Mouse (Mus musculus) kidney, postnatal 0 days (tissue): ENCODE data around the gene Vsx2. TPM values are rescaled to one million over a fixed set of nuclear protein-coding genes. Genes with fewer than 3 reads are reported as not detected.

ENCODE experiments used
- ATAC-seq: fragments of 200-750 bp; cut with Nextera tagmentation; replicated peaks from 2 replicates; pipeline ENCODE4 v1.8.0; 2017; ENCODE audit warnings: low read depth, moderate number of reproducible peaks, moderate TSS enrichment, moderate library complexity; ENCODE audit not compliant: low FRiP score
- DNase-seq: peaks from one replicate; pipeline ENCODE4 v3.0.0-alpha.2; 2016; ENCODE audit warnings: low spot score
- H3K27ac ChIP-seq: fragments of 300-500 bp; sonication (generic); 2 replicates; pipeline ENCODE4 v1.5.1; 2014; ENCODE audit warnings: mild to moderate bottlenecking
- H3K27me3 ChIP-seq: fragments of 300-500 bp; sonication (generic); 2 replicates; pipeline ENCODE4 v1.6.1; 2014; ENCODE audit warnings: low read length, mixed read lengths; ENCODE audit not compliant: insufficient read depth
- H3K36me3 ChIP-seq: fragments of 300-500 bp; sonication (generic); 2 replicates; pipeline ENCODE4 v1.6.1; 2014; ENCODE audit warnings: low read length, mixed read lengths; ENCODE audit not compliant: insufficient read depth
- H3K4me1 ChIP-seq: fragments of 300-500 bp; sonication (generic); replicated peaks from 2 replicates; pipeline ENCODE4 v1.6.1; 2014; ENCODE audit warnings: antibody characterized with exemption, low read length, mixed read lengths; ENCODE audit not compliant: insufficient read depth
- H3K4me2 ChIP-seq: fragments of 300-500 bp; sonication (generic); 2 replicates; pipeline ENCODE4 v1.6.1; 2014; ENCODE audit warnings: mild to moderate bottlenecking, low read length, moderate library complexity, mixed read lengths
- H3K4me3 ChIP-seq: fragments of 300-500 bp; sonication (generic); replicated peaks from 2 replicates; pipeline ENCODE4 v1.5.1; 2014; ENCODE audit warnings: low read depth, low read length
- H3K9ac ChIP-seq: fragments of 300-500 bp; sonication (generic); 2 replicates; pipeline ENCODE4 v1.6.1; 2014; ENCODE audit warnings: low read depth, low read length
- H3K9me3 ChIP-seq: fragments of 300-500 bp; sonication (generic); replicated peaks from 2 replicates; pipeline ENCODE4 v1.6.1; 2016; ENCODE audit warnings: low read length, inconsistent platforms, mixed read lengths
- CTCF ChIP-seq: IDR thresholded peaks from 2 replicates; pipeline ENCODE4 v1.5.1; 2016; ENCODE audit warnings: antibody characterized with exemption, low read depth, mild to moderate bottlenecking, moderate library complexity
- WGBS: fragments of 180-500 bp; shearing (Covaris S2); extraction: QIAGEN DNeasy Blood & Tissue Kit; methylation state at CpG from one replicate; pipeline ENCODE4 v1.1.7; 2014; 5-methylcytosine and 5-hydroxymethylcytosine counted together
- polyA plus RNA-seq: library from polyadenylated mRNA; unstranded; fragments of >200 nt; fragmentation: Nextera tagmentation; extraction: Ambion mirVana; gene quantifications from 2 replicates; pipeline ENCODE4 v1.2.1, GENCODE M21; 2015

Gene Vsx2
- polyA plus RNA-seq, 1 experiment from 2014 or later = not detected

- H3K4me1 ChIP-seq = peaks cover 6% of the 10 kb centered on the region; the same call in 1 of the 2 replicates
- peak; percentile 88 for DNase-seq
- under 1% methylated on average over 54 of the region's 54 CpGs for WGBS
- no peaks in the 10 kb centered on the region for H3K36me3 ChIP-seq
- ATAC-seq = peak; percentile 59; the same call in 1 of the 2 replicates
- peak overlapping the region; percentile 95 for H3K4me2 ChIP-seq
- H3K4me3 ChIP-seq = peak overlapping the region; percentile 53
- TF ChIP-seq CTCF = peak; percentile 100
- peak overlapping the region; percentile 49 for H3K9ac ChIP-seq
- H3K9me3 ChIP-seq = no peaks in the 10 kb centered on the region
- H3K27ac ChIP-seq = no peak overlapping the region
- no peaks in the 10 kb centered on the region for H3K27me3 ChIP-seq
These were observed 20.5 kb downstream of the Vsx2 start for GRCm38 (mm10) chr12:84589825-84590761.

DNA sequence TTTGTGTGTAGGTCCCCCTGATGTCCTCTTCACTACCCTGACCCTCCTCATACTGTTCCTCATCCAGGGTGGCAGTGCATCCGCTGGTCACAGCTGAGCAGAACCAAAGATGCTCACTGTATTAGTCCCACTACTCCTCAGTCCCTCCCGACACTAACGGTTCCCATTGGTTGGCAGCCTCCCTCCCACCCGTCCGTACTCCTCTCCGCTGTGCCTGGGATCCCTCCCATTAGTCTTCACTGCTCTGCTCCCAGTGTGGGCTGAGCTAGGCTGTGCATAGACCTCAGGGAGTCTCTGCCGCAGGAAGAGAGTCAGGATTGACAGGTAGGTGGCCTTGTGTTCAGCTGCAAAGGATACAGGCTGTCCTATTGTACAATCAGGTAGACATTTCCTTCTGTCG, 28.8 kb downstream of the Vsx2 start:
- ATAC-seq (no peak), DNase-seq (no peak)
- no peaks in the 10 kb centered on the region for H3K9me3 ChIP-seq
- H3K27ac ChIP-seq = no peak overlapping the region
- no peaks in the 10 kb centered on the region for H3K36me3 ChIP-seq
- no peaks in the 10 kb centered on the region for H3K27me3 ChIP-seq
- 19% methylated on average over 8 of the region's 8 CpGs for WGBS
- H3K4me3 ChIP-seq = no peak overlapping the region
- no peak overlapping the region for H3K4me2 ChIP-seq
- no peaks in the 10 kb centered on the region for H3K4me1 ChIP-seq
- TF ChIP-seq CTCF = no peak
- H3K9ac ChIP-seq = no peak overlapping the region

DNA sequence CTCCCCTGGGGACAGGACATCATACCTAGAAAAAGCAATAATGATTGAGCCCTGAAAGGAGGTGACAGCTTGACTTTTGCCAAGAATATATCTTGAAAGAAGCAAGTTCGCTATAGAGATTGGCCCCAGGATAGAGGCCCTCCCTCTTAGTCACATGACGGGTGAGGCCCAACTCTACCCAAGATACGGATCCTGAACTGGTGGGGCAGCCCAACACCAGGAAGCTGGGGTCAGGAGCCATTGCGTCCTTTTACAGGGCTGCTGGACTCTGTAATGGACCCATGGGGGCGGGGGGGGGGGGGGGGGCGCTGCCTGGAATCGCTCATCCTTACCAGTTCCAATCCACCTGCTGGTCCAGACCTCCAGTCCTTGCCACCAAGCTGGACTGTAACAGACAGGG, 34.4 kb downstream of the Vsx2 start:
- H3K9me3 ChIP-seq = no peaks in the 10 kb centered on the region
- no peak overlapping the region for H3K4me2 ChIP-seq
- no peak overlapping the region for H3K27ac ChIP-seq
- no peaks in the 10 kb centered on the region for H3K4me1 ChIP-seq
- no peak overlapping the region for H3K4me3 ChIP-seq
- no peak for DNase-seq
- no peak; the same call in 1 of the 2 replicates for ATAC-seq
- H3K36me3 ChIP-seq = peaks cover 7% of the 10 kb centered on the region
- TF ChIP-seq CTCF = no peak
- H3K27me3 ChIP-seq = no peaks in the 10 kb centered on the region
- H3K9ac ChIP-seq = no peak overlapping the region
- 74% methylated on average over 6 of the region's 7 CpGs for WGBS

- Histone ChIP-seq H3K27ac (no peak overlapping the region), H3K9ac (no peak overlapping the region), H3K4me1 (no peaks in the 10 kb centered on the region), H3K4me2 (no peak overlapping the region), H3K36me3 (peaks cover 7% of the 10 kb centered on the region), H3K4me3 (no peak overlapping the region), H3K27me3 (no peaks in the 10 kb centered on the region), H3K9me3 (no peaks in the 10 kb centered on the region)
- WGBS = 71% methylated on average over 7 of the region's 7 CpGs
- DNase-seq = no peak
- ATAC-seq = no peak
- peak; percentile 53 for TF ChIP-seq CTCF
These were observed 36.3 kb downstream of the Vsx2 start for GRCm38 (mm10) chr12:84605860-84606259.

DNA sequence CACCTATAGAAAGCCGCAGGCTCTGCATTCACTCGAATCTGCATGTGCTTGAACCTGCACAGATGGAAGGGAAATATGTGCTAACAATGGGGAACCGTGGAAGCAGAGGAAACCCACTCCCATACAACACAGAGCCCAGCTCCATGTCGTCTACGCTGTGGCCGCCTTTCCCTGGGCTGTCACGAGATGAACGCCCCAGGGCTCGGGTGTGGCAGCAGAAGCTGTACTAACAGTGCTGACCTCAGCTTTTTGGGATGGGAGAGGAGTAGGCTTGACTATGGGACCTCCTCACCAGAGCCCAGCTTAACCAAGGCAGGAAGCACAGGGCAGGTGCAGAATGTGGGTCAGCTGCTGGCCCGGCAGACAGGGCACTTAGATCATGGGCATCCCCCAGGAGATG, 42.2 kb downstream of the Vsx2 start:
- no peaks in the 10 kb centered on the region for H3K9me3 ChIP-seq
- TF ChIP-seq CTCF = no peak
- no peaks in the 10 kb centered on the region for H3K27me3 ChIP-seq
- peaks cover 4% of the 10 kb centered on the region; the same call in 1 of the 2 replicates for H3K36me3 ChIP-seq
- WGBS = 84% methylated on average over 10 of the region's 10 CpGs
- no peak overlapping the region for H3K4me2 ChIP-seq
- ATAC-seq (no peak), DNase-seq (no peak)
- H3K4me3 ChIP-seq = no peak overlapping the region
- H3K4me1 ChIP-seq = peaks cover 6% of the 10 kb centered on the region; the same call in 1 of the 2 replicates
- no peak overlapping the region for H3K27ac ChIP-seq
- no peak overlapping the region for H3K9ac ChIP-seq

DNA sequence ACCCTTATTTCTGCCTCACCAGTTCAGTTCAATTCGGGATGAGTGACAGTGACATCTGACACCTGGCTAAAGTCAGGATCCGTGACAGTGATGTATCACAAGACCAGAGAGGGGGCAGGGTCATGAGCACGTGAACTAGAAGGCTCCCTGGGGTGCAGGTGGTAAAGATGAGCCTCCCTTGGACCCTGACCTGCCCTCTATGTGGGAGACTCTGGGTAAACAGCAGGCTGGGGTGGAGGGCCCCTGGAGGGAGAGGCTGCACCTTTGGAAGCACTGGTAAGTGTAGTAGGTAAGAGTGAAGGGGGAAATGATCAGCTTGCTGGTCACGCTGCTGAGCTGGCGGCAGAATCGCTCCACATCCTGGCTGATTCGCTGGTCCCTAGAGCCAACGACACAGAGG, 43.0 kb downstream of the Vsx2 start:
- no peak overlapping the region for H3K4me2 ChIP-seq
- TF ChIP-seq CTCF = no peak
- 38% methylated on average over 8 of the region's 8 CpGs for WGBS
- peaks cover 6% of the 10 kb centered on the region; the same call in 1 of the 2 replicates for H3K4me1 ChIP-seq
- no peak overlapping the region for H3K9ac ChIP-seq
- H3K36me3 ChIP-seq = no peaks in the 10 kb centered on the region
- ATAC-seq (peak; percentile 74), DNase-seq (peak; percentile 22)
- H3K9me3 ChIP-seq = no peaks in the 10 kb centered on the region
- H3K27me3 ChIP-seq = no peaks in the 10 kb centered on the region
- H3K4me3 ChIP-seq = no peak overlapping the region
- peak overlapping the region; percentile 58; the same call in 1 of the 2 replicates for H3K27ac ChIP-seq
